Mouse (Mus musculus): ENCODE measurements around the gene Keap1. TPM values are rescaled to one million over a fixed set of nuclear protein-coding genes. Genes with fewer than 3 reads are reported as not detected.

Gene Keap1
- polyA plus RNA-seq (2012; rRNA removed) = 42.8 and 52.4 TPM in 2 replicates

DNA sequence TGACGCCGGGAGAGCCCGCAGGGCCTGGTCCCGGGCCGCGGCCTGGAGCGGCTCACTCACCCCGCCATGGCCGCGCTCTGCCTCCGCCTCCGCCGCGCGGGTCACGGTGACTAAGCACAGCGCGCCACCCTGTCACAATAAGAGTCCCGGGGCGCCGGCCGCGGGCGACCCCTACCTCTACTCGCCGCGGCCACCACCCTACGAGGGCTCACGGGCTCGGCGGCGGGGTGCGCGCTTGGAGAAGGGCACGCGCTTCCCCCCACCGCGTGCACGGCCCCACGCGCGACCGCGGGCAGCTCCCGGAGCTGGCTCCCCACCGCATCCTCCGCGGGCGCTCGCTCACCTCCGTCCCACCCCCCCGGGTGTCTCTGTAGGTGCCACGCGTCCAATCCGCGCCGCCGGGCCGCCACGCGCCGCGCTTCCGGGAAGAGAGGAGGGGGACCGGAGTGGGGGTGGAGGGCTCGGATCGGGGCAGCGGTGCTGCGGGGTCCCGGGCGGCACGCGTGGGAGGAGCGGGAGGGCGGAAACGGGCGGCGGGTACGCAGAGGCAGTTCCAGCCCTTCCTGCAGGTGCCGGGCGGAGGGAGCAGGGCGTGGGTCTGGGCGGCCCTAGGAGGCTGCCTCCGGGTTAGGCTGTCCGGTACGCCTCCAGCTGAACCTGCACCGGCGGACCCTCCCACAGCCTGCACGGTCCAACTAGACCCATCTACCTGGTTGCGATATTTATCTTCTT is at the start of gene Keap1:
Gene Keap1, minus strand, starts transcription at position 629 of the 732 bp plus-strand sequence.
- peak; percentile 87 for DNase-seq
- Histone ChIP-seq H3K27ac (ENCODE audit: insufficient read depth, low read depth, low read length) (peak within 1 kb of the TSS; percentile 93), H3K4me1 (ENCODE audit: control insufficient read depth, insufficient read depth, low read length) (peaks cover 18% of the 10 kb centered on the region), H3K36me3 (ENCODE audit: control insufficient read depth, insufficient read depth, low read length) (no peaks in the 10 kb centered on the region), H3K4me3 (ENCODE audit: insufficient read depth, low read depth, low read length) (peak within 1 kb of the TSS; percentile 91), H3K27me3 (replicated peaks; ENCODE audit: control insufficient read depth, insufficient read depth, low read length) (peaks cover 1% of the 10 kb centered on the region; the same call in 1 of the 2 replicates)
- under 1% methylated on average over 87 of the region's 90 CpGs for WGBS
- TF ChIP-seq CTCF (conservative IDR thresholded peaks at IDR 0.05; ENCODE audit: insufficient read depth, insufficient read length, low read depth, low read length) (no peak), POLR2A (IDR thresholded peaks at IDR 0.05; ENCODE audit: low read depth, low read length) (peak; percentile 7)

DNA sequence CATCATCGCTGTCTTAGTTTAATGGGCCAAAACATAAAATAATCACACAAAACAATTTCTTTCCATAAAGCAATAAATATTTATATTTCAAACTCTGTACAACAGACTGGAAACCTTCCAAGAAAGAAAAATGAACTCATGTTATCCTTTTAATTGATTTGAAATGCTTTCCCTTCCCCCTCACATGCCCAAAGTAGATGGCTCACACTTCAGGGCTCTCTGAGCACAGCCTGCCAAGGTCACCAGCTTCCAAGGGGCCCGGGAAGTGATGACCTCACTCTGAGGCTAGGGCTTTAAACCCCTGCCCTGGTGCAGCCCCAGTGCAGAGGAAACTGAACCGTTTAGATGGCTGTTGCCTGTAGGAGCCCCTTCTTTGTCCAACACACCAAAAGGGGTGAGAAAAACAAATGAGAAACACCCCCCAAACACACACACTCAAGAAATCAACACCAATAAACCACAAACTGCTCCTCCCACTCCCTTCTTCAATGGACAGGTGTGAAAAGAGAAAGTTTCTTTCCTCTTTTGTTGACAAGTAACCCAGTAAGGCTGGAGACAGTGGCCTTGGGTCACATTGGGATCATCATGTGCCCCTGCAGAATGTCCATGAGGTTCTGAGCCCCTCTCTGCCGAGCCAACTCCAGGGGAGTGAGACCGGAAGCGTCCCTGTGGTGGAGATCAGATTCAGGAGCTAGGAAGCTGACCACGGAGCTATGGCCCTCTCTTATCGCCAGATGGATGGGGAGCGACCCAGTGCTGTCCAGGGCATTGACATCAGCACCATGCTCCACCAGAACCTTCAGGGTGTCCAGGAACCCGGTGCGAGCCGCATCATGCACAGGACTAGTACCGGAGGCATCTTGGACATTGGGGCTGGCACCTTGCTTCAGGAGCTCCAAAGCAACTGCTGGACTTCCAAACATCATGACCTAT is 49.5 kb upstream of the Keap1 start:
- Histone ChIP-seq H3K27me3 (replicated peaks; ENCODE audit: control insufficient read depth, insufficient read depth, low read length) (no peaks in the 10 kb centered on the region), H3K4me3 (ENCODE audit: insufficient read depth, low read depth, low read length) (peak overlapping the region; percentile 65), H3K36me3 (ENCODE audit: control insufficient read depth, insufficient read depth, low read length) (no peaks in the 10 kb centered on the region), H3K4me1 (ENCODE audit: control insufficient read depth, insufficient read depth, low read length) (peaks cover 10% of the 10 kb centered on the region; the same call in 1 of the 2 replicates), H3K27ac (ENCODE audit: insufficient read depth, low read depth, low read length) (peak overlapping the region; percentile 83)
- TF ChIP-seq POLR2A (IDR thresholded peaks at IDR 0.05; ENCODE audit: low read depth, low read length) (no peak), CTCF (conservative IDR thresholded peaks at IDR 0.05; ENCODE audit: insufficient read depth, insufficient read length, low read depth, low read length) (no peak)
- DNase-seq = peak; percentile 23
- 68% methylated on average over 13 of the region's 13 CpGs for WGBS

GRCm38 (mm10) chr9:21287571-21288402 is 48.6 kb upstream of the Keap1 start, which contains the start of gene Kri1:
Gene Kri1 (minus strand): TSS chr9:21287969.
- Histone ChIP-seq H3K36me3 (ENCODE audit: control insufficient read depth, insufficient read depth, low read length) (no peaks in the 10 kb centered on the region), H3K4me3 (ENCODE audit: insufficient read depth, low read depth, low read length) (peak within 1 kb of the TSS; percentile 77), H3K27ac (ENCODE audit: insufficient read depth, low read depth, low read length) (peak within 1 kb of the TSS; percentile 83), H3K27me3 (replicated peaks; ENCODE audit: control insufficient read depth, insufficient read depth, low read length) (no peaks in the 10 kb centered on the region), H3K4me1 (ENCODE audit: control insufficient read depth, insufficient read depth, low read length) (peaks cover 10% of the 10 kb centered on the region; the same call in 1 of the 2 replicates)
- TF ChIP-seq POLR2A (IDR thresholded peaks at IDR 0.05; ENCODE audit: low read depth, low read length) (no peak), CTCF (conservative IDR thresholded peaks at IDR 0.05; ENCODE audit: insufficient read depth, insufficient read length, low read depth, low read length) (no peak)
- peak; percentile 99 for DNase-seq
- under 1% methylated on average over 59 of the region's 59 CpGs for WGBS

- H3K4me3 ChIP-seq (ENCODE audit: insufficient read depth, low read depth, low read length) = no peak overlapping the region
- no peaks in the 10 kb centered on the region for H3K27me3 ChIP-seq (replicated peaks; ENCODE audit: control insufficient read depth, insufficient read depth, low read length)
- H3K27ac ChIP-seq (ENCODE audit: insufficient read depth, low read depth, low read length) = no peak overlapping the region
- no peak for DNase-seq
- TF ChIP-seq POLR2A (IDR thresholded peaks at IDR 0.05; ENCODE audit: low read depth, low read length) = no peak
- no peak for TF ChIP-seq CTCF (conservative IDR thresholded peaks at IDR 0.05; ENCODE audit: insufficient read depth, insufficient read length, low read depth, low read length)
- no peaks in the 10 kb centered on the region for H3K36me3 ChIP-seq (ENCODE audit: control insufficient read depth, insufficient read depth, low read length)
- H3K4me1 ChIP-seq (ENCODE audit: control insufficient read depth, insufficient read depth, low read length) = peaks cover 10% of the 10 kb centered on the region; the same call in 1 of the 2 replicates
- 53% methylated on average over 3 of the region's 3 CpGs for WGBS
These were observed 47.6 kb upstream of the Keap1 start for GRCm38 (mm10) chr9:21286753-21287152.

- peak; percentile 62 for DNase-seq
- H3K4me3 ChIP-seq (ENCODE audit: insufficient read depth, low read depth, low read length) = no peak overlapping the region
- no peak for TF ChIP-seq POLR2A (IDR thresholded peaks at IDR 0.05; ENCODE audit: low read depth, low read length)
- no peak for TF ChIP-seq CTCF (conservative IDR thresholded peaks at IDR 0.05; ENCODE audit: insufficient read depth, insufficient read length, low read depth, low read length)
- WGBS = 54% methylated on average over 3 of the region's 3 CpGs
- peaks cover 8% of the 10 kb centered on the region; the same call in 1 of the 2 replicates for H3K4me1 ChIP-seq (ENCODE audit: control insufficient read depth, insufficient read depth, low read length)
- no peaks in the 10 kb centered on the region for H3K27me3 ChIP-seq (replicated peaks; ENCODE audit: control insufficient read depth, insufficient read depth, low read length)
- H3K36me3 ChIP-seq (ENCODE audit: control insufficient read depth, insufficient read depth, low read length) = no peaks in the 10 kb centered on the region
- H3K27ac ChIP-seq (ENCODE audit: insufficient read depth, low read depth, low read length) = no peak overlapping the region
These were observed 44.8 kb upstream of the Keap1 start for GRCm38 (mm10) chr9:21283994-21284393.

DNA sequence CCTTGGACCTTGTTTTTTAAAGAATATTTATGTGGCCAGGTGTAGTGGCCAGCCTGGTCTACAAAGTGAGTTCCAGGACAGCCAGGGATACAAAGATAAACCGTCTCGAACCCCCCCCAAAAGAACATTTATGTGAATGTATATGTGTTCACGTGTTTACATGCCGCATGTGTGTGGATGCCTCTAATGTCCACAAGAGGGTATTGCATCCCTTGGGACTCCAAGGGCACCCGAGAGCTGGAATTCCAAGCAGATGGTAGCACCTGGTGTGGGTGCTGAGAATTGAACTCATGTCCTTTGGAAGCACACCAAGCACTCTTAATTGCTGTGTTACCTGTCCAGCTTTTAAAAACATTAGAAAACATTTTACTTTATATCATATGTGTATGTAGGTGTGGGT is 44.4 kb upstream of the Keap1 start:
- H3K4me1 ChIP-seq (ENCODE audit: control insufficient read depth, insufficient read depth, low read length) = peaks cover 8% of the 10 kb centered on the region; the same call in 1 of the 2 replicates
- WGBS = 90% methylated on average over 5 of the region's 5 CpGs
- TF ChIP-seq POLR2A (IDR thresholded peaks at IDR 0.05; ENCODE audit: low read depth, low read length) (no peak), CTCF (conservative IDR thresholded peaks at IDR 0.05; ENCODE audit: insufficient read depth, insufficient read length, low read depth, low read length) (no peak)
- H3K36me3 ChIP-seq (ENCODE audit: control insufficient read depth, insufficient read depth, low read length) = no peaks in the 10 kb centered on the region
- no peaks in the 10 kb centered on the region for H3K27me3 ChIP-seq (replicated peaks; ENCODE audit: control insufficient read depth, insufficient read depth, low read length)
- DNase-seq = no peak
- no peak overlapping the region for H3K4me3 ChIP-seq (ENCODE audit: insufficient read depth, low read depth, low read length)
- no peak overlapping the region for H3K27ac ChIP-seq (ENCODE audit: insufficient read depth, low read depth, low read length)
